In the genomic region with DNA sequence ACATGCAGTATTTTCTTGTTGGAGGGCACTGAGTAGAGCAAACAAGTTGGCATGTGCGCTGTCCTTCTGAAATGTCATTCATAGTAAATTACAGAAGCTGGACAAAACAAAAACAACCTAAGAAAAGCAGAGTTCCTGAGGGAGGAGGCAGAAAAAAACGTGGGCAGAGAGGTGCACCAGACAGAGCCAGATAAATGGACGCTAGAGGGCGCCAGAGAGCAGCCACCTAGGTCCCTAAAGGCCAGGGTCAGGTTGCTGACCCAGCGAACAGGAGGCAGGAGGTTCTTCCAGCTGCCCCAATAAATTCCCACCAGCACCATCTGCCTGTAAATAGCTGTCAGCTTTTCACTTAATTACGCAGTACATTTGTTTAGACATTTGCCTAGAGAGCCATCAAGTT, we compare ENCODE assay signal across 9 mouse cellular contexts.
DNase-seq lines count a peak whose midpoint lies in the region; TF ChIP-seq lines count a peak whose summit lies in the region.
"Had no signal": no experiment of that assay in that cellular context is flagged by ENCODE, and none has a peak within 500 bp of the region (broad histone marks: within the 10 kb centered on the region; RNA-seq: fewer than 3 reads in every experiment).

No protein-coding gene starts in this region.

- H3K4me3 ChIP-seq in bone marrow macrophage, adult 2 months (ENCODE audit: insufficient read depth, low read length), result no peak overlapping the region
- H3K4me3 ChIP-seq: limb, embryonic 13.5 days had no signal

- no peak overlapping the region for H3K27ac ChIP-seq in bone marrow macrophage, adult 2 months (ENCODE audit: insufficient read depth, low read depth, low read length)
- H3K27ac ChIP-seq: limb, embryonic 13.5 days had no signal

- 0 out of 2 replicates have a peak, but pooled peaks have one; percentile 27 for TF ChIP-seq CTCF in bone marrow macrophage, adult 2 months (IDR thresholded peaks at IDR 0.05; ENCODE audit: low read depth, low read length)

- DNase-seq in heart, adult 8-10 months (ENCODE audit: low spot score), result peak; percentile 2
- no peak for DNase-seq in heart, postnatal 25 days (ENCODE audit: low spot score)
- DNase-seq in right cerebral cortex, postnatal 14 days, result peak; percentile 35
- DNase-seq in right cerebral cortex, postnatal 36 days (ENCODE audit: low spot score in 2 of 2), result no peak
- DNase-seq in gastrocnemius, postnatal 14 days, result peak; percentile 20
- DNase-seq in lung, postnatal 14 days, result peak; percentile 23
- DNase-seq in MN1 (ENCODE audit: low spot score), result no peak

- H3K4me1 ChIP-seq in bone marrow macrophage, adult 2 months (ENCODE audit: control insufficient read depth, insufficient read depth, low read length), result no peaks in the 10 kb centered on the region
- H3K4me1 ChIP-seq: limb, embryonic 13.5 days had no signal

- intact Hi-C loops in heart, postnatal 25 days (cut with DNase I), result no loop called here
- intact Hi-C loops in gastrocnemius, postnatal 14 days (cut with DNase I; ENCODE audit: low total_unique reads), result no loop called here

- no peak for TF ChIP-seq POLR2A in bone marrow macrophage, adult 2 months (IDR thresholded peaks at IDR 0.05; ENCODE audit: borderline replicate concordance, low read depth, low read length)

Comparison
In these comparisons a context has a peak if more than half of its experiments do, and no peak if none do; other contexts are left out.
1. DNase-seq: peak in heart, adult 8-10 months (single experiment), right cerebral cortex, postnatal 14 days (single experiment), gastrocnemius, postnatal 14 days (single experiment) and lung, postnatal 14 days (single experiment); none in heart, postnatal 25 days (single experiment), right cerebral cortex, postnatal 36 days (0 of 2) and MN1 (single experiment).